8 mouse cellular contexts compared by ENCODE assay signal in genomic region chr3:90515242-90515641, GRCm38 (mm10). TPM values are rescaled to one million over a fixed set of nuclear protein-coding genes. Genes with fewer than 3 reads are reported as not detected.
A peak's percentile ranks its signal among the peaks of the same experiment; 100 is the strongest.
DNase-seq lines count a peak whose midpoint lies in the region; ATAC-seq and TF ChIP-seq lines count a peak whose summit lies in the region.

No protein-coding gene starts in this region.

- no peak for TF ChIP-seq POLR2A in limb, embryonic 14.5 days (IDR thresholded peaks at IDR 0.05; ENCODE audit: borderline replicate concordance, extremely low read depth, insufficient read depth, insufficient read length)

- peaks cover 12% of the 10 kb centered on the region for H3K27me3 ChIP-seq in erythroblast, embryonic 14.5 days (ENCODE audit: control insufficient read depth)
- no peaks in the 10 kb centered on the region for H3K27me3 ChIP-seq in hindbrain, embryonic 11.5 days (ENCODE audit: control insufficient read depth, insufficient read depth, low read length)
- H3K27me3 ChIP-seq in limb, embryonic 14.5 days (ENCODE audit: control insufficient read depth, insufficient read depth, low read length) = no peaks in the 10 kb centered on the region
- peaks cover 29% of the 10 kb centered on the region for H3K27me3 ChIP-seq in midbrain, postnatal 0 days (ENCODE audit: insufficient read depth, low read length)

- peaks cover 27% of the 10 kb centered on the region for H3K4me1 ChIP-seq in erythroblast, embryonic 14.5 days (ENCODE audit: control insufficient read depth)
- peaks cover 6% of the 10 kb centered on the region; the same call in 1 of the 2 replicates for H3K4me1 ChIP-seq in hindbrain, embryonic 11.5 days (replicated peaks; ENCODE audit: control insufficient read depth, insufficient read depth, low read length)
- H3K4me1 ChIP-seq in limb, embryonic 14.5 days (ENCODE audit: control insufficient read depth, insufficient read depth, low read length) = peaks cover 13% of the 10 kb centered on the region
- peaks cover 5% of the 10 kb centered on the region; the same call in 1 of the 2 replicates for H3K4me1 ChIP-seq in midbrain, postnatal 0 days (ENCODE audit: insufficient read depth, low read length)

- H3K9me3 ChIP-seq in erythroblast, embryonic 14.5 days (ENCODE audit: control insufficient read depth, low read length) = no peaks in the 10 kb centered on the region
- H3K9me3 ChIP-seq in hindbrain, embryonic 11.5 days (ENCODE audit: control insufficient read depth, low read length) = no peaks in the 10 kb centered on the region
- no peaks in the 10 kb centered on the region for H3K9me3 ChIP-seq in limb, embryonic 14.5 days (ENCODE audit: control insufficient read depth, low read length)
- H3K9me3 ChIP-seq in midbrain, postnatal 0 days (ENCODE audit: low read length) = no peaks in the 10 kb centered on the region

- peak overlapping the region; percentile 63 for H3K4me3 ChIP-seq in erythroblast, embryonic 14.5 days (replicated peaks)
- H3K4me3 ChIP-seq in hindbrain, embryonic 11.5 days (ENCODE audit: low read depth, low read length) = peak overlapping the region; percentile 25; the same call in 1 of the 2 replicates
- peak overlapping the region; percentile 34 for H3K4me3 ChIP-seq in limb, embryonic 14.5 days (replicated peaks; ENCODE audit: low read length)
- H3K4me3 ChIP-seq in midbrain, postnatal 0 days (ENCODE audit: low read depth, low read length) = peak overlapping the region; percentile 35

- WGBS in hindbrain, embryonic 11.5 days = 52% methylated on average over 1 of the region's 1 CpGs
- WGBS in limb, embryonic 14.5 days = 44% methylated on average over 1 of the region's 1 CpGs
- 75% methylated on average over 1 of the region's 1 CpGs for WGBS in midbrain, postnatal 0 days

- no peak for TF ChIP-seq CTCF in midbrain, postnatal 0 days (IDR thresholded peaks at IDR 0.05)

- ATAC-seq in hindbrain, embryonic 11.5 days (ENCODE audit: low FRiP score) = no peak
- no peak for ATAC-seq in limb, embryonic 14.5 days (ENCODE audit: low FRiP score, low read depth)
- ATAC-seq in midbrain, postnatal 0 days (ENCODE audit: low FRiP score) = no peak

- no peak overlapping the region for H3K27ac ChIP-seq in hindbrain, embryonic 11.5 days (ENCODE audit: low read depth, low read length)
- H3K27ac ChIP-seq in limb, embryonic 14.5 days (replicated peaks; ENCODE audit: low read depth, low read length) = no peak overlapping the region
- H3K27ac ChIP-seq in midbrain, postnatal 0 days (ENCODE audit: low read depth, low read length) = no peak overlapping the region

- no peak overlapping the region for H3K9ac ChIP-seq in hindbrain, embryonic 11.5 days (ENCODE audit: low read depth, low read length)
- peak overlapping the region; percentile 46 for H3K9ac ChIP-seq in limb, embryonic 14.5 days (ENCODE audit: low read depth, low read length, severe bottlenecking)
- 0 out of 2 replicates have a peak overlapping the region, but pooled peaks have one; percentile 13 for H3K9ac ChIP-seq in midbrain, postnatal 0 days (replicated peaks; ENCODE audit: low read length, poor library complexity, severe bottlenecking)

- H3K4me2 ChIP-seq in hindbrain, embryonic 11.5 days (replicated peaks; ENCODE audit: low read depth, low read length) = peak overlapping the region; percentile 59
- peak overlapping the region; percentile 84 for H3K4me2 ChIP-seq in limb, embryonic 14.5 days (replicated peaks; ENCODE audit: low read depth, low read length, severe bottlenecking)
- peak overlapping the region; percentile 61 for H3K4me2 ChIP-seq in midbrain, postnatal 0 days (ENCODE audit: low read depth, low read length, poor library complexity, severe bottlenecking)

- H3K36me3 ChIP-seq in erythroblast, embryonic 14.5 days (ENCODE audit: control insufficient read depth) = peaks cover 6% of the 10 kb centered on the region
- H3K36me3 ChIP-seq in hindbrain, embryonic 11.5 days (ENCODE audit: control insufficient read depth, insufficient read depth, low read length) = no peaks in the 10 kb centered on the region
- H3K36me3 ChIP-seq in limb, embryonic 14.5 days (ENCODE audit: control insufficient read depth, insufficient read depth, low read length) = no peaks in the 10 kb centered on the region
- H3K36me3 ChIP-seq in midbrain, postnatal 0 days (ENCODE audit: insufficient read depth, low read length) = no peaks in the 10 kb centered on the region

- DNase-seq in adrenal gland, adult 2 months = peak; percentile 61
- DNase-seq in adrenal gland, postnatal 4 days (ENCODE audit: low spot score in 2 of 2) = no peak
- no peak for DNase-seq in hindbrain, embryonic 11.5 days (ENCODE audit: low spot score)
- no peak for DNase-seq in limb, embryonic 14.5 days (ENCODE audit: low spot score)
- DNase-seq in midbrain, postnatal 0 days (ENCODE audit: low spot score) = no peak
- DNase-seq in frontal cortex, postnatal 14 days (ENCODE audit: low spot score in 2 of 2) = no peak
- no peak for DNase-seq in left cerebral cortex, adult 11 months (ENCODE audit: low spot score)

RNA-seq across cellular contexts. Expression of gene S100a13, which starts 1.0 kb away (rescaled TPM):
- total RNA-seq in adrenal gland, adult 2 months (2021) = 10 to 100 TPM; 28.5 to 51.2 TPM
- 19.7 and 26.7 TPM in 2 replicates for polyA plus RNA-seq in adrenal gland, adult 2 months (2012; rRNA removed)
- total RNA-seq in adrenal gland, postnatal 4 days (2021) = 10 to 100 TPM; 23.9 to 24.7 TPM
- polyA plus RNA-seq in erythroblast, embryonic 14.5 days (2012) = 0.67 and 0.76 TPM in 2 replicates
- 10.9 and 15.0 TPM in 2 replicates for polyA plus RNA-seq in hindbrain, embryonic 11.5 days (2014; fragmentation: Nextera tagmentation; extraction: Ambion mirVana)
- polyA plus RNA-seq in limb, embryonic 14.5 days (2012; rRNA removed) = 21.7 and 34.1 TPM in 2 replicates
- polyA plus RNA-seq in limb, embryonic 14.5 days (2014; fragmentation: Nextera tagmentation; extraction: Ambion mirVana) = 37.1 and 44.7 TPM in 2 replicates
- total RNA-seq in midbrain, postnatal 0 days (2014; rRNA removed) = 4.5 and 7.3 TPM in 2 replicates
- polyA plus RNA-seq in midbrain, postnatal 0 days (2015; fragmentation: Nextera tagmentation; extraction: Ambion mirVana) = 20.3 and 21.1 TPM in 2 replicates

RNA-seq across cellular contexts. Expression of gene S100a1, which starts 1.1 kb away (rescaled TPM):
- total RNA-seq in adrenal gland, adult 2 months (2021) = 100 to 1,000 TPM; 199 to 282 TPM
- 81.4 and 98.2 TPM in 2 replicates for polyA plus RNA-seq in adrenal gland, adult 2 months (2012; rRNA removed)
- 10 to 100 TPM; 67.1 TPM for total RNA-seq in adrenal gland, postnatal 4 days (2021)
- 0.15 and 0.23 TPM in 2 replicates for polyA plus RNA-seq in erythroblast, embryonic 14.5 days (2012)
- 8.4 and 9.8 TPM in 2 replicates for polyA plus RNA-seq in hindbrain, embryonic 11.5 days (2014; fragmentation: Nextera tagmentation; extraction: Ambion mirVana)
- 23.6 and 33.6 TPM in 2 replicates for polyA plus RNA-seq in limb, embryonic 14.5 days (2012; rRNA removed)
- 30.2 and 32.5 TPM in 2 replicates for polyA plus RNA-seq in limb, embryonic 14.5 days (2014; fragmentation: Nextera tagmentation; extraction: Ambion mirVana)
- 16.4 and 27.5 TPM in 2 replicates for total RNA-seq in midbrain, postnatal 0 days (2014; rRNA removed)
- polyA plus RNA-seq in midbrain, postnatal 0 days (2015; fragmentation: Nextera tagmentation; extraction: Ambion mirVana) = 54.2 and 59.9 TPM in 2 replicates

RNA-seq across cellular contexts. Expression of gene Chtop, which starts 5.9 kb away (rescaled TPM):
- total RNA-seq in adrenal gland, adult 2 months (2021) = 100 to 1,000 TPM; 105 to 110 TPM
- polyA plus RNA-seq in adrenal gland, adult 2 months (2012; rRNA removed) = 34.5 and 37.2 TPM in 2 replicates
- 100 to 1,000 TPM; 137 to 138 TPM for total RNA-seq in adrenal gland, postnatal 4 days (2021)
- polyA plus RNA-seq in erythroblast, embryonic 14.5 days (2012) = 7.2 and 8.0 TPM in 2 replicates
- polyA plus RNA-seq in hindbrain, embryonic 11.5 days (2014; fragmentation: Nextera tagmentation; extraction: Ambion mirVana) = 138 and 143 TPM in 2 replicates
- 155 and 169 TPM in 2 replicates for polyA plus RNA-seq in limb, embryonic 14.5 days (2012; rRNA removed)
- 103 and 114 TPM in 2 replicates for polyA plus RNA-seq in limb, embryonic 14.5 days (2014; fragmentation: Nextera tagmentation; extraction: Ambion mirVana)
- total RNA-seq in midbrain, postnatal 0 days (2014; rRNA removed) = 233 and 254 TPM in 2 replicates
- 154 and 163 TPM in 2 replicates for polyA plus RNA-seq in midbrain, postnatal 0 days (2015; fragmentation: Nextera tagmentation; extraction: Ambion mirVana)

RNA-seq across cellular contexts. Expression of gene S100a14, which starts 11.4 kb away (rescaled TPM):
- under 1 TPM in 1 of 2 experiments, not detected in 1; 0.31 TPM for total RNA-seq in adrenal gland, adult 2 months (2021)
- polyA plus RNA-seq in adrenal gland, adult 2 months (2012; rRNA removed) = not detected in 2 replicates
- total RNA-seq in adrenal gland, postnatal 4 days (2021) = 1 to 10 TPM in 1 of 2 experiments, under 1 TPM in 1; 0.54 to 1.2 TPM
- not detected in 2 replicates for polyA plus RNA-seq in erythroblast, embryonic 14.5 days (2012)
- not detected in 2 replicates for polyA plus RNA-seq in hindbrain, embryonic 11.5 days (2014; fragmentation: Nextera tagmentation; extraction: Ambion mirVana)
- polyA plus RNA-seq in limb, embryonic 14.5 days (2012; rRNA removed) = 21.3 and 51.3 TPM in 2 replicates
- 23.7 and 33.4 TPM in 2 replicates for polyA plus RNA-seq in limb, embryonic 14.5 days (2014; fragmentation: Nextera tagmentation; extraction: Ambion mirVana)
- total RNA-seq in midbrain, postnatal 0 days (2014; rRNA removed) = 0.55 TPM in 1 of 2 replicates, not detected in the other
- not detected in 2 replicates for polyA plus RNA-seq in midbrain, postnatal 0 days (2015; fragmentation: Nextera tagmentation; extraction: Ambion mirVana)

RNA-seq across cellular contexts. Expression of gene S100a16, which starts 21.8 kb away (rescaled TPM):
- total RNA-seq in adrenal gland, adult 2 months (2021) = 10 to 100 TPM; 63.5 to 70.4 TPM
- polyA plus RNA-seq in adrenal gland, adult 2 months (2012; rRNA removed) = 84.6 and 86.1 TPM in 2 replicates
- 10 to 100 TPM; 68.4 to 74.4 TPM for total RNA-seq in adrenal gland, postnatal 4 days (2021)
- 0.23 and 0.51 TPM in 2 replicates for polyA plus RNA-seq in erythroblast, embryonic 14.5 days (2012)
- 57.0 and 59.8 TPM in 2 replicates for polyA plus RNA-seq in hindbrain, embryonic 11.5 days (2014; fragmentation: Nextera tagmentation; extraction: Ambion mirVana)
- 81.6 and 88.6 TPM in 2 replicates for polyA plus RNA-seq in limb, embryonic 14.5 days (2012; rRNA removed)
- 232 and 269 TPM in 2 replicates for polyA plus RNA-seq in limb, embryonic 14.5 days (2014; fragmentation: Nextera tagmentation; extraction: Ambion mirVana)
- total RNA-seq in midbrain, postnatal 0 days (2014; rRNA removed) = 38.4 and 76.1 TPM in 2 replicates
- polyA plus RNA-seq in midbrain, postnatal 0 days (2015; fragmentation: Nextera tagmentation; extraction: Ambion mirVana) = 65.5 and 74.7 TPM in 2 replicates
